Mouse (Mus musculus): ENCODE measurements around the gene Meis1. TPM values are rescaled to one million over a fixed set of nuclear protein-coding genes. Genes with fewer than 3 reads are reported as not detected.

Meis1 gene
- total RNA-seq, 4 experiments from 2014 or later, result 3.3 to 4.6 (median 3.7) TPM

DNA sequence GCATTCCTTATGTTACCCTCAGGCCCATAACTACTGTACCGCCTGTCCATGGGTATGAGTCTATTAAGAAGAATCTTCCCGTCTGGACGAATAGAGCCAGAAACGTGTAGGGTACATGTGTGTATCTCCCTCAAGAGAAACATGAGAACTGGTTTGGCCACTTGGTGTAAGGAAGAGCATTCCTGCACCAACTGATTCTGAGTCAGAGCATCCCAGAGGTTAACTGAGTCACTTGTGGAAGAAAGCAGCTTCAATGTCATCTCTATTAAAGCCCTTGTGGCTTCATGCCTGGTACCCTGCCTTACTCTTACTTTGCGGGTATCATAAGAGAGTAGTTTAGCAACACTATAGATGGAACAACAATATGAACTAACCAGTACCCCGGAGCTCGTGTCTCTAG is 64.9 kb downstream of the Meis1 start:
- DNase-seq (ENCODE audit: low spot score in 2 of 2), result no peak

- no peak for DNase-seq (ENCODE audit: low spot score in 2 of 2)
These were observed 70.0 kb downstream of the Meis1 start for GRCm38 (mm10) chr11:18948600-18949295.

GRCm38 (mm10) chr11:18947434-18947833 is 71.4 kb downstream of the Meis1 start:
- no peak for DNase-seq (ENCODE audit: low spot score in 2 of 2)

- DNase-seq (ENCODE audit: low spot score in 2 of 2), result no peak
These were observed 73.0 kb downstream of the Meis1 start for GRCm38 (mm10) chr11:18945778-18946177.

DNA sequence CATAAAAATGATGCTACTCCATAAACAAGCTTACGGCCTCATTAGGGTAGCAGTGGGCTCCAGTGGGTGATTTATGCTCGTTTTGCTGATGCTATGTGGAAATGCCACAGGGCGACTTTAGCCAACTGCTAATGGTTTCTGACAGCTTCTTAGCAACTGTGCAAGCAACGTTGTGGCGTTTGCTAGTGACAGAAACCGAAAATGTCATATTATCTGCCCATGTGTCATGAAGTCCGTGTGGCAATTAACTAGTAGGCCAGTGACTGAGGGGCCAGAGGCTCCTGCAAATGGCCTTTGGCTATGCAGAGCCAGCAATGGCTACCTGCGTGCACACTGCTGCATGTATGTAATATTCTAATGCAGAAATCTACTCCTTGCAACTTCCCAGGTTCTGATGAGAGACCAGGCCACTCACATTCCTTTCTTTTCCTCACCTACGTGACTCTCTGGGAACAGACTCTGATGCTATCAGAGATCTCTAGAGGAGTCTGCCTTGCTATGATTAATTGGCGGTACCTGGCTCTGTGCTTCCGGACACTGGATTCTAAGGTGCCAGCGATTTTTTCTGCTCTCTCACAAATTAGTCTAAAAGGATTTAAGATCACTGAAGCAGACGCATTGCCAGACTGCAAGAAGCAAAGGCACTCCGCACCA is 73.7 kb downstream of the Meis1 start:
- no peak for DNase-seq (ENCODE audit: low spot score in 2 of 2)

GRCm38 (mm10) chr11:18944209-18944608 is 74.6 kb downstream of the Meis1 start:
- no peak for DNase-seq (ENCODE audit: low spot score in 2 of 2)

DNA sequence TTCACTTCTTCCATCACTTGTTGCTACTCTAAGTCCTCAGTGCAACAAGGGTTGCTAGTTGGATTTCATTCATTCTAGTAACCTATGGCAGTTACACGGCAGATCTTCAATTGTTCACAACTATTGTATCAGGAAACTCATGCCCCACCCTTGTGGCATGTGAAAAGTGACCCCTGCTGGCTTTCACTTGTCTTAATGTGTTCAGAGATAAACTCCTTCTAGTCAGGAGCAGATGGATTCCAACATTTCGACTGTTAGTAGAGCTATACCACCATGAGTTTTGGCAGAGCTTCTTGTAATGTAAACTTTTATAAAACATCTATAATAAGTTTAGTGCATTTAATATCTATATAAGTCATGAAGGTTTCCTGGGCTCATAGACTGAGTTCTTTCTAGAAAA is 75.8 kb downstream of the Meis1 start:
- no peak for DNase-seq (ENCODE audit: low spot score in 2 of 2)

GRCm38 (mm10) chr11:18940916-18941315 is 77.9 kb downstream of the Meis1 start:
- no peak for DNase-seq (ENCODE audit: low spot score in 2 of 2)

DNA sequence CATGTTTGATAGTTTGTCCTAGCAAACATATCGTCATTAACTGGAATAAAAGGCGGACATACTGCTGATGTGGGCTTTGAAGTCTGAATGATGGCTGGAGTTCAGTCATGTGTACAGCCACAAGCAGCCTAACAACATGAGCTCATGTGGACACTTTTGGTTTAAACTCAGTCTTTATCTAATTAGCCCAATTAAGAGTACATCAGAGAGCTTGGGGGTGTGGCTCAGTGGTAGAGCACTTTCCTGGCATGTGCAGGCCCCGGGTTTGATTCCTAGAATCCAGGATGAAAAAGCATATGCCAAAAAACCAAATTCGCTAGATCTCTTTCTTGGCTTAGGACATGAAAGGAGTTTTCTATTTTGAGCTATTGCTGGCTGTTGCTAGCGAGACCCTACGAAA is 83.9 kb downstream of the Meis1 start:
- DNase-seq (ENCODE audit: low spot score in 2 of 2), result no peak

- DNase-seq (ENCODE audit: low spot score in 2 of 2), result no peak
These were observed 87.5 kb downstream of the Meis1 start for GRCm38 (mm10) chr11:18931001-18931874.

- DNase-seq (ENCODE audit: low spot score in 2 of 2), result no peak
These were observed 88.7 kb downstream of the Meis1 start for GRCm38 (mm10) chr11:18929779-18930728.

GRCm38 (mm10) chr11:18927351-18927750 is 91.4 kb downstream of the Meis1 start:
- DNase-seq (ENCODE audit: low spot score in 2 of 2), result no peak

GRCm38 (mm10) chr11:18926798-18927197 is 92.0 kb downstream of the Meis1 start:
- DNase-seq (ENCODE audit: low spot score in 2 of 2), result no peak

- no peak for DNase-seq (ENCODE audit: low spot score in 2 of 2)
These were observed 94.0 kb downstream of the Meis1 start for GRCm38 (mm10) chr11:18924583-18925334.

DNA sequence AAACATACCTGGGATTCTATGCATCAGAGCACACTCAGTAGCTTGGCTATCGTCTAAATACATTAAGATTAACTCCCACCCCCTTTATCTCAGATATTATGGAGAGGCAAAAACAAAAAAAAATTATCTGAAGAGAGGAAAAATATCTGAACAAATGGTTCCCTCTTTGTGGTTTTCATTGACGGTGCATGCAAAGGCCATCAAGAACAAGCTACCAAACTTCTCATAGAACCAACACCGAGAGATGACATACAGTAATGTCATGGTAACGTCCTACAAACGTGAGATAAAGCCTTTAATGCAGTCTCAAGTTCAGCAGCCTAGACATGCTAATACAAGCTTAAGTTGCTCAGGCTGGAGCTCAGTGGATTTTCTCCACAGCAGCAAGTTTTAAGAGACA is 95.5 kb downstream of the Meis1 start:
- no peak for DNase-seq (ENCODE audit: low spot score in 2 of 2)

GRCm38 (mm10) chr11:18920651-18921050 is 98.1 kb downstream of the Meis1 start:
- DNase-seq (ENCODE audit: low spot score in 2 of 2), result no peak

DNA sequence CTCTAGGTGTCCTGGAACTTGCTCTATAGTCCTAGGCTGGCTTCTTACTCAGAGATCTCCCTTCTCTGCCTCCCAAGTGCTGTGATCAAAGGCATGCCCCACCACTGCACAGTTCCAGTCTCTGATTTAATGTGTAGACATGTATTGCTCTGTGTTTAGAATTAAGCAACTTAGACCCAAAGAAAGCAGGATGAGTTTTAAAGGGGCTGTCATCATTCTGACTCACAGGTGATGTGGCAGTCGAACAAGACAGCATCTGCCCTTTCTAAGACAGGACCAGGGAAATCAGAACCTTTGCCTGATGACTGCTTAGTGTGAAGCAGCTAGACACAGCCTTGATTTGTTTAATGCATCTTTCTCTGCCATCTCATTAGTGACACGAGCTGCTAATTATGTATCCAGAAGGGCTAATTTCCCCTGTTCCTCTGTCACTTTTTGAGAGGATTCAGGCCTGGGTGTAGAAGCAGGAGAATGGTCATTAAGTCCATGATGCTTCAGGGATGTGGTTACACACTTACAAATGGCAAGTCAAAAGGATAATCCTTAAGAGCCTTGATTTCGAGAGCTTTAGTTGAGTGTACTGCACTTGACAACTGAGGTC is 99.5 kb downstream of the Meis1 start:
- DNase-seq (ENCODE audit: low spot score in 2 of 2), result no peak

DNA sequence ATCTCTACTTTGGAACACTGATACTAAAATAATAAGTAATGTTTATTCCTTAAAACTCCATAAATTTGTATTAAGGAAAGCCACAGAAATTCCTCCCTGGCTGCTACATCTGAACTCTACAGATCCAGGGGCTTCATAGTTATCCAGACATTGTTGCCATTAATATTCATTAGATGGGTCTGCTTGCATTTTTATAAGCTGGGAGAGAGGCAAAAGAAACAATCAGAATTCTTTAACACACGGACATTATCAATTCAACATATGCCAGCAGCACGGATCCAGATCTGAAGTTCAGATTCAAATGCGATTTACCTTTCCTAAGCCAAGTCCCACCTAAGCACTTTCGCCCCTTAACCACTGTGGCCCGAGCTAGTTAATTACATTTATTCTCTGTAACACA is 100.9 kb downstream of the Meis1 start:
- no peak for DNase-seq (ENCODE audit: low spot score in 2 of 2)

- no peak for DNase-seq (ENCODE audit: low spot score in 2 of 2)
These were observed 105.5 kb downstream of the Meis1 start for GRCm38 (mm10) chr11:18913251-18913650.

All from gastrocnemius, adult 8-10 months (tissue).